Mouse (Mus musculus): ENCODE measurements at regions not wholly inside any gene's neighbourhood (a gene's known extent, or its start where the extent isn't known, plus 50 kb on each side); places are given as distances from the start of the nearest gene placed in this dataset.

DNA sequence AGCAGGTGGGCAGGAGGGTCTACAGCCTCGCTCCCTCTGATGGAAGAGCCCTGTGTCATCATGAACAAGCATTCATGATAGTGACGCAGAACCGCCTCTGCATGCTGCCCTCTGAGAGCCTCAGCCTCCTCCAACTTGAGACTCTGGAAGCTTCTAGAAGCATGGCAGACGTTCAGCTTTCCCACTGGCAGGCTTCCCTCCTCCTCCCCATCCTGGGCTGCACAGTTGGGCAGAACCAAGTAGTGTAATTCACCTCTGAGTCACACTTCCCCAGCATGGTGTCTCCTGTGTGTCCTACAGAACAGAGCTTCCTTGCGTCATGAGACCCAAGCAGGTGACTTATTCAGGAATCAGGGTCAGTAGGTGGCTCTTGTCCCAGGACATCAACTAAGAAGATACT lies 271.3 kb upstream of the Zmiz1 start:
- TF ChIP-seq CTCF (IDR thresholded peaks at IDR 0.05 in 2 of 3, conservative IDR thresholded peaks at IDR 0.05 in 1 of 3; ENCODE audit: control insufficient read depth in 1 of 3, insufficient read depth in 1 of 3, low read depth in 2 of 3, low read length in 3 of 3, poor library complexity in 1 of 3, severe bottlenecking in 1 of 3) (no peak), CHD2 (IDR thresholded peaks at IDR 0.05; ENCODE audit: low read length) (no peak), GATA1 (IDR thresholded peaks at IDR 0.05; ENCODE audit: low read depth, low read length) (no peak), POLR2A (IDR thresholded peaks at IDR 0.05; ENCODE audit: control insufficient read depth in 1 of 2, insufficient read depth in 1 of 2, low read depth in 1 of 2, low read length in 2 of 2, poor library complexity in 1 of 2) (no peak), USF1 (IDR thresholded peaks at IDR 0.05; ENCODE audit: low read depth, low read length) (no peak), ZC3H11A (IDR thresholded peaks at IDR 0.05; ENCODE audit: low read depth, low read length) (no peak)
